Mouse (Mus musculus) NIH3T3 (cell line): ENCODE measurements around the gene Ap4b1.

Experiments
- DNase-seq: peaks from one replicate; pipeline ENCODE4 v3.0.0-alpha.2; 2012; ENCODE audit warnings: low read depth

The Ap4b1 gene

GRCm38 (mm10) chr3:103857036-103857805 lies 47.9 kb downstream of the Ap4b1 start:
- no peak for DNase-seq

DNA sequence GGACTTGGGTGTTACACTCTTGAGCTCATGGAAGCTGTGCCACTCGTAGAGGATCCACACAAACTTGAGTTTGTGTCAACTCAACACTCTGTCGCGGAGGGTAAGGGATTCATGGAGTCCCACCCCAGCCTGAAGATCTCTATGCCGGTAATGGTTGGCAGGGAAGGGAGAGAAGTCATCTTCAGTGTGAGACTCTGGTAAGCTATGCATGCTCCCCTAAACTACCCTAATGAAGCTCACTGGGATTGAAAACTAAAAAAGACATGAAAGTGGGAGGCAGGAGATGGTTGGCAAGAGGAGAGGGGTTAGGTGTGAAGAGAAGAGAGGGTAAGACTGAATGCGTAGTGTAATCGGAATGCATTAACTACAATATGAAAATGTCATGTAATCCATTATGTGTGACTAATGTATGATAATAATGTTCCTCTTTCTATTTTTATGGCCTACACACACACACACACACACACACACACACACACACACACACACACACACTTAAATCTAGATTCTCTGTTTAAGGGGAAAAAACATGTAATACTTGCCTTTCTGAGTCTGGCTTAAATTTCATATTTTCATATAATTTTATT lies 48.8 kb downstream of the Ap4b1 start:
- no peak for DNase-seq

- DNase-seq = no peak
Measured at GRCm38 (mm10) chr3:103858881-103859801, 49.8 kb downstream of the Ap4b1 start, which contains the start of gene Ptpn22. TSS of gene Ptpn22 (plus strand) at chr3:103859795.

DNA sequence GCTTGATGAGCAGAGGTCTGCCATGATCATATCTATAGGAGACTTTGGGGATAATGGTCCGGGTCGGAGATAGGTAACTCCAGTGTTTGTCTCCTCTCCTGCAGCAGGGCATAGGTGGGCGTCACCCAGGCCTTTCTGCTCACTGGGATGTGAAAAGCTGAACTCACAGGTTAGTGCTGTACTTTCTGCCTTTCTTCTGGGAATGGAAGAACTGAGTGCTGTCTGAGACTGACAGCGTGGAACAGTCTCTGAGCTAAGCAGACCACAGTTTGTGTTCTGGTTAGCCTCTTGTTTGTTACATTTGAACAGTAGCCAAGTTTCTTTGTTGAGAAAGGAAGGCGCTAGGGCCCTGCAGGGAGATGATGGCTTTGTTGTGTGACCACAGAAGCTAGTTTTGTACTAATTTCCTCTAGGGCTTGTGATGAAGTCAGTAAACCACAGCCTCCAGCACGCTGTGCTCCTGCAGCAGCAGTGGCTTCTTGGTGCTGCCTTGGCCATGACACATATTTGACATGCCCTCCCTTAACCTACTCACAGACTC lies 50.6 kb downstream of the Ap4b1 start:
- DNase-seq = peak; percentile 38

GRCm38 (mm10) chr3:103862721-103863220 lies 53.5 kb downstream of the Ap4b1 start:
- no peak for DNase-seq

DNA sequence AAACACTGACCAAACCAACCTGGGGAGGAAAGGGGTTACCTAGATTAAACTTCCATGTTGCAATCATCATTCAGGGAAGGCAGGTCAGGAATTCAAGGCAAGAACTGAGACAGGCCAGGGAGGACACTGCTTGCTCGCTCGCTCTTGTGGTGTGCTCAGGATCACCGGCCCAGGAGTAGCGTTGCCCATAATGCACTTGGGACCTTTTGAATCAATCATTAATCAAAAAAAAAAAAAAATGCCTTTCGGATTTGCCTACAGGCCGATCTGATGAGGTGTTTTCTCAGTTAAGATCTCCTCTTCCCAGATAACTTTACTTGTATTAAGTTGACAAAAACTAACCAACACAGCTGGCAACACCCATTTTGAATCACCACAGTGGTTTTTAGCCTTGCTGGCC lies 54.9 kb downstream of the Ap4b1 start:
- DNase-seq = no peak

- DNase-seq = no peak
Measured at GRCm38 (mm10) chr3:103867424-103867971, 58.2 kb downstream of the Ap4b1 start.

DNA sequence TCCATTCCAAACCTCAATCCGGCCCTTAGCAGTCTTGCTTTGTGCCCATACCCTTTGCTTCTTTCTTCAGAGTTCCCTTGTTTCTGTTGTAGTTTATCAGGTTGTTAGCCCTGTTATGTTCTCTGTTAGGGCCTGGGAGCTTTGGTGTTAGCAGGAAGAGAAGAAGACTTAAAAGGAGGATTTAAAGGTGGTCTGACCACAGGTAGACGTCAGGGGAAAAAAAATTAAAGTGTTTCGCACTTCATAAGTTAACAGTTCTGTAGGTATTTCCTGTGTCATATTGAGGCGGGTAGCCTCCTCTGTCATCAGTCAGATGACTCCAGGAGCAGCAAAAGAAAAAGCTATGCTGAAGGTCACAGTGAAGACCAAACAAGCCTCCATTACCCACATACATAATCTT lies 58.7 kb downstream of the Ap4b1 start:
- no peak for DNase-seq
